8 mouse cellular contexts compared by ENCODE assay signal in the genomic region with DNA sequence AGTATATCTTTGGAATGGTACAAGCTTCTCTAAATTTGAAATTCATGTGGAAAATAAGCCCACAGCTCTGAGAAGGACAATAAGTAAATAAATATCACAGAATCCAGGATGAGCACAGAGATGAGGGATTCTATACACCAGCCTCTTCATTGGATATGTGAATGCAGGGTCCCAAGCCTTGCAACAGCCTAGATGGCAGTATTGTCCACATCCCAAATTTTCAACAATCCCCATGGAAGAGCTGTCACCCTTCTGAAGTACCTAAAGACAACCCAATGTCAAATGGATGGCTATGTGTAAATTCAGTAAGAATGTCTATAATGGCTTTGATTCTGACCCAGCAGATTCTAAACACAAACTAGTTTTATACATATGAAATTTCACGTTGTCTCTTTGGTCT. TPM values are rescaled to one million over a fixed set of nuclear protein-coding genes. Genes with fewer than 3 reads are reported as not detected.
DNase-seq lines count a peak whose midpoint lies in the region; ATAC-seq and TF ChIP-seq lines count a peak whose summit lies in the region.
"Had no signal": no experiment of that assay in that cellular context is flagged by ENCODE, and none has a peak within 500 bp of the region (broad histone marks: within the 10 kb centered on the region; RNA-seq: fewer than 3 reads in every experiment).

No protein-coding gene starts in this region.

- peak overlapping the region; percentile 56 for H3K4me3 ChIP-seq in lung, embryonic 14.5 days (ENCODE audit: low read depth, low read length)
- H3K4me3 ChIP-seq in lung, adult 2 months (replicated peaks; ENCODE audit: extremely low read depth, low read depth, low read length) = no peak overlapping the region
- peak overlapping the region; percentile 66 for H3K4me3 ChIP-seq in forebrain, embryonic 13.5 days
- H3K4me3 ChIP-seq in intestine, embryonic 16.5 days (ENCODE audit: low read length) = 0 out of 2 replicates have a peak overlapping the region, but pooled peaks have one; percentile 5
- H3K4me3 ChIP-seq: gastrocnemius, adult 2 months had no signal

- H3K9ac ChIP-seq in lung, embryonic 14.5 days = no peak overlapping the region
- H3K9ac ChIP-seq in forebrain, embryonic 13.5 days = no peak overlapping the region
- no peak overlapping the region for H3K9ac ChIP-seq in intestine, embryonic 16.5 days (ENCODE audit: low read depth, low read length)

- peak overlapping the region; percentile 75 for H3K4me2 ChIP-seq in lung, embryonic 14.5 days
- H3K4me2 ChIP-seq in forebrain, embryonic 13.5 days = peak overlapping the region; percentile 54
- peak overlapping the region; percentile 16; the same call in 1 of the 2 replicates for H3K4me2 ChIP-seq in intestine, embryonic 16.5 days (ENCODE audit: low read depth, low read length)

- no peaks in the 10 kb centered on the region for H3K4me1 ChIP-seq in lung, embryonic 14.5 days (ENCODE audit: insufficient read depth)
- no peaks in the 10 kb centered on the region; the same call in 1 of the 2 replicates for H3K4me1 ChIP-seq in lung, adult 2 months (ENCODE audit: control insufficient read depth, insufficient read depth, low read length)
- H3K4me1 ChIP-seq in forebrain, embryonic 13.5 days = peaks cover 22% of the 10 kb centered on the region
- peaks cover 4% of the 10 kb centered on the region; the same call in 1 of the 2 replicates for H3K4me1 ChIP-seq in intestine, embryonic 16.5 days (ENCODE audit: control insufficient read depth, insufficient read depth, low read length)

- no peak for ATAC-seq in lung, embryonic 14.5 days (ENCODE audit: insufficient read depth)
- ATAC-seq in forebrain, embryonic 13.5 days = no peak
- ATAC-seq in intestine, embryonic 16.5 days = no peak

- H3K27me3 ChIP-seq in lung, embryonic 14.5 days (ENCODE audit: insufficient read depth, low read length) = 0 out of 2 replicates have a peak, but pooled peaks cover 3% of the 10 kb centered on the region
- no peaks in the 10 kb centered on the region for H3K27me3 ChIP-seq in forebrain, embryonic 13.5 days
- no peaks in the 10 kb centered on the region for H3K27me3 ChIP-seq in intestine, embryonic 16.5 days (replicated peaks; ENCODE audit: control insufficient read depth, insufficient read depth, low read length)

- no peaks in the 10 kb centered on the region for H3K36me3 ChIP-seq in lung, embryonic 14.5 days (ENCODE audit: insufficient read depth)
- no peaks in the 10 kb centered on the region for H3K36me3 ChIP-seq in forebrain, embryonic 13.5 days (ENCODE audit: poor library complexity, severe bottlenecking)
- no peaks in the 10 kb centered on the region for H3K36me3 ChIP-seq in intestine, embryonic 16.5 days (ENCODE audit: control insufficient read depth, insufficient read depth, low read length)

- TF ChIP-seq POLR2A in lung, adult 2 months (IDR thresholded peaks at IDR 0.05; ENCODE audit: borderline replicate concordance, extremely low read depth, low read depth, low read length) = no peak

- peak; percentile 58 for DNase-seq in lung, embryonic 14.5 days
- no peak for DNase-seq in lung, adult 2 months
- DNase-seq in retina, postnatal 1 day = peak; percentile 50
- no peak for DNase-seq in cerebellum, adult 18-20 months
- DNase-seq in left cerebral cortex, adult 18-20 months (ENCODE audit: low spot score in 2 of 2) = no peak
- DNase-seq: gastrocnemius, adult 2 months had no signal

- TF ChIP-seq CTCF in lung, embryonic 14.5 days (IDR thresholded peaks at IDR 0.05; ENCODE audit: low read depth) = peak; percentile 46
- TF ChIP-seq CTCF in lung, adult 2 months (IDR thresholded peaks at IDR 0.05; ENCODE audit: insufficient read depth, low read length) = no peak

- H3K9me3 ChIP-seq in lung, embryonic 14.5 days (ENCODE audit: low read depth, low read length) = no peaks in the 10 kb centered on the region
- H3K9me3 ChIP-seq in forebrain, embryonic 13.5 days (replicated peaks) = no peaks in the 10 kb centered on the region
- no peaks in the 10 kb centered on the region for H3K9me3 ChIP-seq in intestine, embryonic 16.5 days (ENCODE audit: control insufficient read depth, low read length)

- no peak overlapping the region for H3K27ac ChIP-seq in lung, embryonic 14.5 days (ENCODE audit: low read depth)
- H3K27ac ChIP-seq in forebrain, embryonic 13.5 days = no peak overlapping the region
- no peak overlapping the region for H3K27ac ChIP-seq in intestine, embryonic 16.5 days (ENCODE audit: low read length)
- H3K27ac ChIP-seq: gastrocnemius, adult 2 months had no signal

- 31% methylated on average over 1 of the region's 1 CpGs for WGBS in lung, embryonic 14.5 days
- WGBS in lung, adult 2 months = 49% methylated on average over 1 of the region's 1 CpGs
- WGBS in forebrain, embryonic 13.5 days = 63% methylated on average over 1 of the region's 1 CpGs
- 35% methylated on average over 1 of the region's 1 CpGs for WGBS in intestine, embryonic 16.5 days

RNA-seq across cellular contexts. Expression of a gene that starts 3.1 kb away (rescaled TPM):
- 47.8 and 56.4 TPM in 2 replicates for polyA plus RNA-seq in lung, embryonic 14.5 days (2014; fragmentation: Nextera tagmentation; extraction: Ambion mirVana)
- polyA plus RNA-seq in lung, adult 2 months (2012; rRNA removed) = 16.8 and 19.7 TPM in 2 replicates
- polyA plus RNA-seq in forebrain, embryonic 13.5 days (2015; fragmentation: Nextera tagmentation; extraction: Ambion mirVana) = 63.1 and 68.5 TPM in 2 replicates
- 16.0 and 17.7 TPM in 2 replicates for polyA plus RNA-seq in intestine, embryonic 16.5 days (2015; fragmentation: Nextera tagmentation; extraction: Ambion mirVana)
- 100 to 1,000 TPM; 130 to 136 TPM for total RNA-seq in left cerebral cortex, adult 18-20 months (2021)

Comparison
In these comparisons a context has a peak if more than half of its experiments do, and no peak if none do; other contexts are left out.
1. DNase-seq: peak in lung, embryonic 14.5 days (single experiment) and retina, postnatal 1 day (single experiment); none in lung, adult 2 months (single experiment), cerebellum, adult 18-20 months (0 of 2) and left cerebral cortex, adult 18-20 months (0 of 2).
2. H3K4me2 ChIP-seq: peak in every context shown above with its lines; median percentile 75 in lung, embryonic 14.5 days; 54 in forebrain, embryonic 13.5 days; 16 in intestine, embryonic 16.5 days.